26 mouse cellular contexts compared by ENCODE assay signal in the genomic region with DNA sequence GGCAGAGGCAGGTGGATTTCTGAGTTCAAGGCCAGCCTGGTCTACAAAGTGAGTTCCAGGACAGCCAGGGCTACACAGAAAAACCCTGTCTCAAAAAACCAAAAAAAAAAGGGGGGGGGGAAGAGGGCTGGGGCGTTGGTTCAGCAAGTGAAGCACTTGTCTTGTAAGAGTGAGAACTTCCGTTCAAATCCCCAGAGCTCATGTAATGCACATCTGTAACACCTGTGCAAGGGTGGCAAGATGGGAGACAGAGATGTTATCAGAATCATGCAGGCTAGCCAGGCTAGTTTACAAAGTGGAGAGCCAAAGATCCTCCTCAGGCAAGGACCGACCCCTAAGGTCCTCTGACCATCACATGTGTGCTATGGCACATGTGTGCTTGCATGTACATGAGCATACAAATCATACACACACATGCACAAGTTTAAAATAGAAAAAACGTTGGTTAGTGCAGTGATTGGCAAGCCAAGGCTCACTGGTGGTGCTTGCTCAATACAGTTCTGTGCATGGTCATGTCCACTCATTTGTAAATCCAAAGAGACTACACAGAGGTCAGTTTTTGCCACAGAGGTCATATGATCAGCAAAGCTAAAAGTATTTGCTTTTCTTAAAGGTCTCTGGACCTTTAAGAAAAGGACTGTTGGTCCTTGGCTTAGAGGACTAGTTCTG.
DNase-seq lines count a peak whose midpoint lies in the region; ATAC-seq and TF ChIP-seq lines count a peak whose summit lies in the region.
"Had no signal": no experiment of that assay in that cellular context is flagged by ENCODE, and none has a peak within 500 bp of the region (broad histone marks: within the 10 kb centered on the region; RNA-seq: fewer than 3 reads in every experiment).

No protein-coding gene starts in this region.

- no peak overlapping the region for H3K4me3 ChIP-seq in layer of hippocampus, adult 2 months
- H3K4me3 ChIP-seq in CH12.LX (replicated peaks in 1 of 3; ENCODE audit: low read depth in 2 of 3, low read length in 2 of 3, poor library complexity in 1 of 3): peak overlapping the region in 1 of 3 experiments; percentile 10
- no peak overlapping the region for H3K4me3 ChIP-seq in liver, embryonic 15.5 days (replicated peaks)
- H3K4me3 ChIP-seq in neural tube, embryonic 15.5 days (replicated peaks): no peak overlapping the region
- H3K4me3 ChIP-seq: embryonic facial prominence, embryonic 12.5 days; gastrocnemius, adult 2 months; heart, embryonic 12.5 days; kidney, embryonic 15.5 days; stomach, embryonic 15.5 days had no signal

- no peak for TF ChIP-seq RAD21 in CH12.LX (IDR thresholded peaks at IDR 0.05; ENCODE audit: low read depth, low read length)

- no peak for TF ChIP-seq CTCF in layer of hippocampus, adult 2 months (conservative IDR thresholded peaks at IDR 0.05)
- no peak for TF ChIP-seq CTCF in CH12.LX (conservative IDR thresholded peaks at IDR 0.05 in 1 of 2, IDR thresholded peaks at IDR 0.05 in 1 of 2; ENCODE audit: low read depth in 2 of 2, low read length in 2 of 2)

- no peak for TF ChIP-seq POLR2A in CH12.LX (IDR thresholded peaks at IDR 0.05; ENCODE audit: low read depth, low read length)

- no peak for DNase-seq in layer of hippocampus, adult 2 months (ENCODE audit: low spot score in 2 of 2)
- DNase-seq in layer of hippocampus, postnatal 14 days (ENCODE audit: low spot score in 2 of 2): no peak
- peak; percentile 67 for DNase-seq in A20 (ENCODE audit: low read depth, low spot score)
- DNase-seq in CH12.LX (ENCODE audit: extremely low read depth): peak; percentile 41
- no peak for DNase-seq in Muller cell, postnatal 12 days (ENCODE audit: inconsistent ontology term)
- DNase-seq: B cell, adult 2 months; cerebellum, adult 11 months; cerebellum, adult 9-10 months; cerebellum, postnatal 36 days; embryo, embryonic 11 days; gastrocnemius, adult 2 months; gastrocnemius, postnatal 36 days; lung, adult 2 months; midbrain, embryonic 14.5 days; right cerebral cortex, postnatal 25 days; thymus, postnatal 14 days had no signal

- in situ Hi-C loops in CH12.LX (cut with MboI; ENCODE audit: low pct_ligation_motif_present, low pct_unique_long_range_greater_than_20kb, low sequenced_read_pairs): no loop called here

- H3K79me2 ChIP-seq in CH12.LX (replicated peaks; ENCODE audit: control insufficient read depth, extremely low read depth, insufficient read depth, poor library complexity, severe bottlenecking): no peaks in the 10 kb centered on the region

- H3K27ac ChIP-seq in layer of hippocampus, adult 2 months: peak overlapping the region; percentile 52; the same call in 1 of the 2 replicates
- peak overlapping the region; percentile 35 for H3K27ac ChIP-seq in CH12.LX (ENCODE audit: insufficient read depth, low read depth)
- peak overlapping the region; percentile 34; the same call in 1 of the 2 replicates for H3K27ac ChIP-seq in liver, embryonic 15.5 days (replicated peaks)
- H3K27ac ChIP-seq in neural tube, embryonic 15.5 days (replicated peaks): no peak overlapping the region
- H3K27ac ChIP-seq: embryonic facial prominence, embryonic 12.5 days; gastrocnemius, adult 2 months; hindbrain, embryonic 14.5 days; kidney, embryonic 15.5 days; stomach, embryonic 15.5 days had no signal

- H3K9ac ChIP-seq in CH12.LX (ENCODE audit: insufficient read depth, low read depth): no peak overlapping the region
- H3K9ac ChIP-seq in liver, embryonic 15.5 days: no peak overlapping the region
- H3K9ac ChIP-seq in neural tube, embryonic 15.5 days (replicated peaks): no peak overlapping the region
- H3K9ac ChIP-seq: embryonic facial prominence, embryonic 12.5 days; heart, embryonic 12.5 days; hindbrain, embryonic 14.5 days; kidney, embryonic 15.5 days; stomach, embryonic 15.5 days had no signal

- WGBS in liver, embryonic 15.5 days (ENCODE audit: insufficient replicate concordance): 59% methylated on average over 4 of the region's 4 CpGs
- 91% methylated on average over 4 of the region's 4 CpGs for WGBS in neural tube, embryonic 15.5 days

- TF ChIP-seq EP300 in CH12.LX (IDR thresholded peaks at IDR 0.05; ENCODE audit: low read length): peak; percentile 56; the same call in 1 of the 2 replicates

- peak; percentile 75 for ATAC-seq in liver, embryonic 15.5 days (ENCODE audit: insufficient read depth)
- no peak for ATAC-seq in neural tube, embryonic 15.5 days (ENCODE audit: low FRiP score)
- ATAC-seq: forebrain, embryonic 16.5 days; Patski had no signal

- no peaks in the 10 kb centered on the region for H3K27me3 ChIP-seq in CH12.LX (replicated peaks)
- no peaks in the 10 kb centered on the region for H3K27me3 ChIP-seq in liver, embryonic 15.5 days
- no peaks in the 10 kb centered on the region for H3K27me3 ChIP-seq in neural tube, embryonic 15.5 days (replicated peaks)
- H3K27me3 ChIP-seq: embryonic facial prominence, embryonic 12.5 days; heart, embryonic 12.5 days; kidney, embryonic 15.5 days; Patski; stomach, embryonic 15.5 days had no signal

- dilution Hi-C loops in CH12.LX (cut with MboI; ENCODE audit: extremely low pct_ligation_motif_present, extremely low pct_unique_long_range_greater_than_20kb, low sequenced_read_pairs): no loop called here

- no peaks in the 10 kb centered on the region for H3K9me3 ChIP-seq in CH12.LX (replicated peaks; ENCODE audit: low read length)
- H3K9me3 ChIP-seq in liver, embryonic 15.5 days (replicated peaks): no peaks in the 10 kb centered on the region
- H3K9me3 ChIP-seq in neural tube, embryonic 15.5 days (replicated peaks): no peaks in the 10 kb centered on the region
- H3K9me3 ChIP-seq: embryonic facial prominence, embryonic 12.5 days; G1E; heart, embryonic 12.5 days; kidney, embryonic 15.5 days; stomach, embryonic 15.5 days had no signal

- H3K4me2 ChIP-seq in CH12.LX (ENCODE audit: insufficient read depth, low read depth, poor library complexity, severe bottlenecking): no peak overlapping the region
- H3K4me2 ChIP-seq in liver, embryonic 15.5 days: no peak overlapping the region
- no peak overlapping the region for H3K4me2 ChIP-seq in neural tube, embryonic 15.5 days
- H3K4me2 ChIP-seq: embryonic facial prominence, embryonic 12.5 days; heart, embryonic 12.5 days; hindbrain, embryonic 14.5 days; kidney, embryonic 15.5 days; stomach, embryonic 15.5 days had no signal

- H3K36me3 ChIP-seq in CH12.LX (replicated peaks in 1 of 2; ENCODE audit: control insufficient read depth in 1 of 2, insufficient read depth in 1 of 2, low read length in 1 of 2): peaks cover 0 to 6% of the 10 kb centered on the region in 2 experiments
- H3K36me3 ChIP-seq in liver, embryonic 15.5 days (replicated peaks): no peaks in the 10 kb centered on the region
- no peaks in the 10 kb centered on the region for H3K36me3 ChIP-seq in neural tube, embryonic 15.5 days
- H3K36me3 ChIP-seq: embryonic facial prominence, embryonic 12.5 days; heart, embryonic 12.5 days; kidney, embryonic 15.5 days; stomach, embryonic 15.5 days had no signal

- H3K4me1 ChIP-seq in CH12.LX (ENCODE audit: control insufficient read depth in 1 of 2, insufficient read depth in 2 of 2): peaks cover 28 to 65% of the 10 kb centered on the region in 2 experiments
- H3K4me1 ChIP-seq in liver, embryonic 15.5 days (replicated peaks): peaks cover 42% of the 10 kb centered on the region
- peaks cover 25% of the 10 kb centered on the region for H3K4me1 ChIP-seq in neural tube, embryonic 15.5 days

TF ChIP-seq in CH12.LX, 34 proteins besides CTCF, POLR2A, EP300 and RAD21:
- no peak for TF ChIP-seq CHD1 (IDR thresholded peaks at IDR 0.05; ENCODE audit: low read depth, low read length)
- peak; percentile 56; the same call in 1 of the 2 replicates for TF ChIP-seq TCF12 (IDR thresholded peaks at IDR 0.05; ENCODE audit: low read depth, low read length)
- TF ChIP-seq SMC3 (IDR thresholded peaks at IDR 0.05; ENCODE audit: low read depth, low read length): no peak
- no peak for TF ChIP-seq MAX (IDR thresholded peaks at IDR 0.05; ENCODE audit: low read length)
- no peak for TF ChIP-seq CHD2 (IDR thresholded peaks at IDR 0.05; ENCODE audit: low read length)
- peak; percentile 20; the same call in 1 of the 2 replicates for TF ChIP-seq ETS1 (conservative IDR thresholded peaks at IDR 0.05; ENCODE audit: low read depth, low read length)
- 0 out of 2 replicates have a peak, but pooled peaks have one; percentile 14 for TF ChIP-seq BHLHE40 (IDR thresholded peaks at IDR 0.05; ENCODE audit: low read depth, low read length)

Comparison
In these comparisons a context has a peak if more than half of its experiments do, and no peak if none do; other contexts are left out.
1. DNase-seq: peak in A20 (single experiment) and CH12.LX (single experiment); none in layer of hippocampus, adult 2 months (0 of 2), layer of hippocampus, postnatal 14 days (0 of 2) and Muller cell, postnatal 12 days (single experiment).